23 mouse cellular contexts compared by ENCODE assay signal in genomic region chr10:76212121-76212520, GRCm38 (mm10). TPM values are rescaled to one million over a fixed set of nuclear protein-coding genes. Genes with fewer than 3 reads are reported as not detected.
A peak's percentile ranks its signal among the peaks of the same experiment; 100 is the strongest.
DNase-seq lines count a peak whose midpoint lies in the region; ATAC-seq and TF ChIP-seq lines count a peak whose summit lies in the region.
"Had no signal": no experiment of that assay in that cellular context is flagged by ENCODE, and none has a peak within 500 bp of the region (broad histone marks: within the 10 kb centered on the region; RNA-seq: fewer than 3 reads in every experiment).

No protein-coding gene starts in this region.

- no peak overlapping the region for H3K27ac ChIP-seq in intestine, embryonic 14.5 days (ENCODE audit: low read depth)
- H3K27ac ChIP-seq in intestine, postnatal 0 days (ENCODE audit: low read depth, low read length) = no peak overlapping the region
- H3K27ac ChIP-seq in limb, embryonic 10.5 days = no peak overlapping the region
- H3K27ac ChIP-seq: embryonic facial prominence, embryonic 13.5 days; embryonic facial prominence, embryonic 15.5 days; forebrain, embryonic 13.5 days had no signal

- no peak for TF ChIP-seq CTCF in intestine, postnatal 0 days (IDR thresholded peaks at IDR 0.05; ENCODE audit: low read depth)

- H3K4me3 ChIP-seq in intestine, embryonic 14.5 days (ENCODE audit: low read depth, low read length) = no peak overlapping the region
- no peak overlapping the region for H3K4me3 ChIP-seq in intestine, postnatal 0 days (ENCODE audit: low read depth, low read length)
- H3K4me3 ChIP-seq in limb, embryonic 10.5 days = no peak overlapping the region
- H3K4me3 ChIP-seq: embryonic facial prominence, embryonic 13.5 days; embryonic facial prominence, embryonic 15.5 days; erythroblast, embryonic 14.5 days; forebrain, embryonic 13.5 days had no signal

- H3K27me3 ChIP-seq in intestine, embryonic 14.5 days (replicated peaks; ENCODE audit: control insufficient read depth, insufficient read depth, low read length) = no peaks in the 10 kb centered on the region
- no peaks in the 10 kb centered on the region for H3K27me3 ChIP-seq in intestine, postnatal 0 days (replicated peaks; ENCODE audit: control insufficient read depth, insufficient read depth, low read length)
- H3K27me3 ChIP-seq in limb, embryonic 10.5 days (ENCODE audit: low read depth, poor library complexity, severe bottlenecking) = no peaks in the 10 kb centered on the region
- H3K27me3 ChIP-seq: embryonic facial prominence, embryonic 13.5 days; embryonic facial prominence, embryonic 15.5 days; forebrain, embryonic 13.5 days had no signal

- H3K9me3 ChIP-seq in intestine, embryonic 14.5 days (ENCODE audit: control insufficient read depth, low read length) = 0 out of 2 replicates have a peak, but pooled peaks cover 8% of the 10 kb centered on the region
- peaks cover 9% of the 10 kb centered on the region; the same call in 1 of the 2 replicates for H3K9me3 ChIP-seq in intestine, postnatal 0 days (ENCODE audit: control insufficient read depth)
- H3K9me3 ChIP-seq in limb, embryonic 10.5 days (replicated peaks) = peaks cover 11% of the 10 kb centered on the region

- no peak for ATAC-seq in intestine, embryonic 14.5 days (replicated peaks; ENCODE audit: low FRiP score, low TSS enrichment, low read depth)
- no peak for ATAC-seq in intestine, postnatal 0 days
- ATAC-seq: forebrain, embryonic 13.5 days; forebrain, embryonic 16.5 days had no signal

- WGBS in intestine, embryonic 14.5 days = 97% methylated on average over 6 of the region's 6 CpGs
- WGBS in intestine, postnatal 0 days = 92% methylated on average over 6 of the region's 6 CpGs
- 93% methylated on average over 6 of the region's 6 CpGs for whole genome bisulfite sequencing in limb, embryonic 10.5 days

- peaks cover 70% of the 10 kb centered on the region for H3K36me3 ChIP-seq in intestine, embryonic 14.5 days (ENCODE audit: control insufficient read depth, insufficient read depth, low read length)
- peaks cover 42% of the 10 kb centered on the region for H3K36me3 ChIP-seq in intestine, postnatal 0 days (ENCODE audit: control insufficient read depth, insufficient read depth)
- H3K36me3 ChIP-seq in limb, embryonic 10.5 days = peaks cover 74% of the 10 kb centered on the region

- DNase-seq in heart, adult 11 months = peak; percentile 77
- no peak for DNase-seq in heart, adult 9 months (ENCODE audit: low spot score in 2 of 2)
- peak; percentile 21 for DNase-seq in intestine, embryonic 14.5 days (ENCODE audit: low spot score)
- peak; percentile 1 for DNase-seq in ovary, postnatal 36 days (ENCODE audit: low spot score)
- DNase-seq in ovary, postnatal 14 days (ENCODE audit: low spot score) = no peak
- peak; percentile 10 for DNase-seq in limb, embryonic 10.5 days (ENCODE audit: low spot score)
- no peak for DNase-seq in urinary bladder, adult 2 months (ENCODE audit: low spot score)
- DNase-seq: adrenal gland, adult 2 months; adrenal gland, postnatal 10 days; adrenal gland, postnatal 25 days; cerebellum, adult 11 months; cerebellum, adult 18-20 months; cerebellum, adult 8-10 months; cerebellum, adult 9-11 months; cerebellum, postnatal 14 days; cerebellum, postnatal 36 days; embryo, embryonic 11 days had no signal

- H3K4me1 ChIP-seq in intestine, embryonic 14.5 days (replicated peaks; ENCODE audit: control insufficient read depth, insufficient read depth, low read length) = no peaks in the 10 kb centered on the region
- H3K4me1 ChIP-seq in intestine, postnatal 0 days (replicated peaks; ENCODE audit: control insufficient read depth, insufficient read depth, low read length) = no peaks in the 10 kb centered on the region
- H3K4me1 ChIP-seq in limb, embryonic 10.5 days = no peaks in the 10 kb centered on the region
- H3K4me1 ChIP-seq: embryonic facial prominence, embryonic 13.5 days; embryonic facial prominence, embryonic 15.5 days; forebrain, embryonic 13.5 days had no signal

- no peak overlapping the region for H3K9ac ChIP-seq in intestine, embryonic 14.5 days (ENCODE audit: low read length)
- H3K9ac ChIP-seq in intestine, postnatal 0 days (ENCODE audit: low read depth, low read length) = no peak overlapping the region
- H3K9ac ChIP-seq: embryonic facial prominence, embryonic 13.5 days; embryonic facial prominence, embryonic 15.5 days; forebrain, embryonic 13.5 days had no signal

- no peak overlapping the region for H3K4me2 ChIP-seq in intestine, embryonic 14.5 days (ENCODE audit: low read length)
- H3K4me2 ChIP-seq in intestine, postnatal 0 days (replicated peaks; ENCODE audit: low read depth) = no peak overlapping the region
- H3K4me2 ChIP-seq: embryonic facial prominence, embryonic 13.5 days; embryonic facial prominence, embryonic 15.5 days; forebrain, embryonic 13.5 days had no signal

RNA-seq across cellular contexts. Expression of gene Prmt2, which starts 25.5 kb away (rescaled TPM):
- polyA plus RNA-seq in intestine, embryonic 14.5 days (2014; fragmentation: Nextera tagmentation; extraction: Ambion mirVana) = 53.6 and 61.8 TPM in 2 replicates
- polyA plus RNA-seq in intestine, postnatal 0 days (2015; fragmentation: Nextera tagmentation; extraction: Ambion mirVana) = 23.9 and 25.6 TPM in 2 replicates
- 38.8 and 43.9 TPM in 2 replicates for polyA plus RNA-seq in limb, embryonic 10.5 days (2016; fragmentation: Nextera tagmentation; extraction: Ambion mirVana)
- polyA plus RNA-seq in urinary bladder, adult 2 months (2012; rRNA removed) = 44.5 and 49.6 TPM in 2 replicates

RNA-seq across cellular contexts. Expression of gene S100b, which starts 41.5 kb away (rescaled TPM):
- polyA plus RNA-seq in intestine, embryonic 14.5 days (2014; fragmentation: Nextera tagmentation; extraction: Ambion mirVana) = 1.2 and 1.4 TPM in 2 replicates
- polyA plus RNA-seq in intestine, postnatal 0 days (2015; fragmentation: Nextera tagmentation; extraction: Ambion mirVana) = 5.9 and 7.0 TPM in 2 replicates
- not detected in 2 replicates for polyA plus RNA-seq in limb, embryonic 10.5 days (2016; fragmentation: Nextera tagmentation; extraction: Ambion mirVana)
- 8.2 and 10.5 TPM in 2 replicates for polyA plus RNA-seq in urinary bladder, adult 2 months (2012; rRNA removed)
- polyA plus RNA-seq: erythroblast, embryonic 14.5 days; forebrain, embryonic 13.5 days had no signal

Comparison
In these comparisons a context has a peak if more than half of its experiments do, and no peak if none do; other contexts are left out.
1. DNase-seq: peak in heart, adult 11 months (single experiment), intestine, embryonic 14.5 days (single experiment), ovary, postnatal 36 days (single experiment) and limb, embryonic 10.5 days (single experiment); none in heart, adult 9 months (0 of 2), ovary, postnatal 14 days (single experiment) and urinary bladder, adult 2 months (single experiment).